Mouse (Mus musculus): ENCODE measurements at regions not wholly inside any gene's neighbourhood (a gene's known extent, or its start where the extent isn't known, plus 50 kb on each side); places are given as distances from the start of the nearest gene placed in this dataset.
A peak's percentile ranks its signal among the peaks of the same experiment; 100 is the strongest.

DNA sequence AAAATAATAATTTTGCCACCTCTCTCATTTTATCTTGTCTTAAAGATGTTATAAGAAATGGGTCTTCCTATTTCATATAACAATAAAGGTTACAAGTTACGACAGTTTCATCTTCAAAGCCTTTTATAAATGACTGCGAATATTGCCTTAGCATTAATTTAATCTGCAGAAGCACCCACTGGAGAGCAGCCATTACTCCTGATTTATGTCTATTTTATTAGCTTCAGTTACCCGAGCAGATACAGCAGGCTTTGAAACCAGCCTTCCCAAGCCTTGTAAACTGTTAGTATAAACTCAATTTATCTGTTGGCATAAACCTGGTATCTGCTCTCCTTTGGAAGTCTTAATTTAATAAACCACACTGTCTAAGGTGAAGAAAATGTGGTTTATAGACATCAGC lies 2851.6 kb upstream of the Gm6569 start:
- no peak for DNase-seq (ENCODE audit: low spot score)

DNA sequence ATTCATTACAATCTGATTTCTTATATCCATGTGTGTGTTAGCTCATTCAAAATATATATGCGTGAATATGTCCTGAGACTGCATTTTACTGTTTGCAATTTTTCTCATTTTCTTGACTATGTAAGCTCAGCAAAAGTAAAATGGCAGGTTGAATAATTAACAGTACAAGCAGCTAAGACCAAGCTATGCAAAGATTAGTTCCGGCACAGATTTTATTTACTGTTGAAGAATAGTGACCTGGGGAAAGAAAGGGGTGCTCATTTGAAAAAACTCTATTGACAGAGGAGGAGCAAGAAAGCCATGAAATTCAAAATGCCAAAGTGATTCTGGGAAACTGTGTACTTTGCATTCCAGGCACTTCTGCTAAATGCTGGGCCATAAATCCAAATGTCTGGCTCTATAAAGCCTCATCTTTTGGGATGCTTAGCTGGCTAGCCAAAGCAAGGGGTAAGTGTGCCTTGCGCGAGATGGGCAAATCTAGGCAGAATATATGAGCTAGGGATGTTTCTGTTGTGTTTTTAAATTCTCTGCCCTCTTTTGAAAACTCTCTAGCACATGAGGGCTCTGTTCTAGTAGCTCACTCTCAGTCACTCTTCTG lies 2846.3 kb upstream of the Gm6569 start:
- no peak for DNase-seq (ENCODE audit: low spot score)

GRCm38 (mm10) chr15:70993397-70993796 lies 2841.0 kb upstream of the Gm6569 start:
- no peak for DNase-seq (ENCODE audit: low spot score)

DNA sequence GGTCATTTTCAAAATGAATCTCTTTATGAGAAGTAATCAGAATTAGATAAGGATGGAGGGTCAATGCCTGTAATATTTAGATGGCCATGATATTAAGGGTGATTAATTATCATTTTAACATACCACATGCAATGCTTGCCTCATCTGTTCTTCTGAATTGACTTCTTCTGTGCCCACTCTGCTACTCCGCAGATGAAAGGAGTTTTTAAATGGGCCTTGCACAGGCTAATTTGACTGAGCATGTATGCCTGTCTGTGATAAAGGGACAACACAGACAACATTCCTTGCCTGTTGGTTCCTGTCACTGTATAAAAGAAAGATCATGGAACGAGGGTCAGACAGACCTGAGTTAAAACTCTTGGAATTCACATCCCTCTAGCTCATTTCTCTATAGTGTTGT lies 2824.0 kb upstream of the Gm6569 start:
- DNase-seq (ENCODE audit: low spot score) = no peak

GRCm38 (mm10) chr15:71010773-71011172 lies 2823.6 kb upstream of the Gm6569 start:
- no peak for DNase-seq (ENCODE audit: low spot score)

DNA sequence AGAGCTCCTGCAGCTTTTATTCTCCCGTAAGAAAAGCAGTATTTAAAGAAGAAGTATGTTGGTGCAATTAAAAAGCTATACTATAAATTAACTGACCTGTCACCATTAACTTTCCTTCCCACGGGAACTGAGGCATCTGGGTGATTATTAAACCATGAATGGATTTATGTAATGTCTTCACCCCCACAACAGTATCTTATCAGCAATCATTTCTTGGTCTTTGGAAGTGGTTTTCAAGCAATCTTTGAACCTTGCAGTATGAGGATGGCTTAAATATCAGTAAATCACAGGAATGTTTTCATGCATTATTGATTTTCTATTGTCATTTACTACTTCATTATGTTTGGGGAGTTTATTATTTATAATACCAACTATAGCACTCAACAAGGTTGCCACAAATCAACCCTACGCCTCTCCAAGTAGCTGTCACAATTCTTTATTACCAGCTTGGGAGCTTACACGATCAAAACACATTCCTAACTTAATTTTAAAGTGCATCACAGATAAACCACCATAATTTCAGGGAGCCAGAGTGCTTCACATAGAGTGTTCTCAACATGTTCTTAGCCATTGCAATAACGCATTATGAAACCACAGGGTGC lies 2780.0 kb upstream of the Gm6569 start:
- no peak for DNase-seq (ENCODE audit: low spot score)

- no peak for DNase-seq (ENCODE audit: low spot score)
These were observed 2747.9 kb upstream of the Gm6569 start for GRCm38 (mm10) chr15:71086367-71086997.

DNA sequence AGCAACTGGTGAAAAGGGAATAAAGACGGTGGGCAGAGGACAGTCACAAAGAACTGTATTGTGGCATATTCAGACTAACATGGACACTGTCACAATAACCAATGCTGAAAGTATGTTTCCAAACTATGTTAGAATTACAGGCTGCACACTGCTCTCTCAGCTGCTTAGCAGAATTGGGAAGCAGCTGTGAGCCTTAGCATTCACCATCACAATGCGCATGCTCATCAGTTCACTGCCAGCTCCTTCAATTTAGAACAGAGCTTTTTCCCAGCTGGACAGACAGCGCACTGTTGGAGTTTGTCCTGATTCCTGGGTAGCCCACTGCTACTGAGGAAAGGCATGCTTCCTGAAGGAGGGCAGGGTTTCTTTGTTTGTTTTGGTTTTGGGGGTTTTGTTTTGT lies 2735.2 kb upstream of the Gm6569 start:
- no peak for DNase-seq (ENCODE audit: low spot score)

GRCm38 (mm10) chr15:71129802-71130201 lies 2704.6 kb upstream of the Gm6569 start:
- DNase-seq (ENCODE audit: low spot score) = no peak

DNA sequence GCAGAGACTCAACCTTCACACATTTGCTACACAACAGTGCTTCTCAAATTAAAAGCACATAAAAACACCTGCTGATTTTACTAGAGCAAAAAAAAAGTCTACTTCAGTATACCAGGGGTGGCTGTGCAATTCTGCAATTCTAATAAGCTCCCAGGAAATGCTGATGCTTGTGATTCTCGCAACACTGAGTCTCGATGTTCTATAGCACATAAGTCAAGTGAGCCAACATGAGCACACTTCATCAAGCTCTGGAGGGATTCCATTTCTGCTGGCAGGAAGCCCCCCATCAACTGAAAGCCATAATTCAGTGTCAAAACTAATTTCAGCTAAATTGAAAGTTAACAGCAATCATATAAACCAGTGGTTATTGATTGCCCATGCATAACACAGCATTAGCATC lies 2676.7 kb upstream of the Gm6569 start:
- DNase-seq (ENCODE audit: low spot score) = no peak

DNA sequence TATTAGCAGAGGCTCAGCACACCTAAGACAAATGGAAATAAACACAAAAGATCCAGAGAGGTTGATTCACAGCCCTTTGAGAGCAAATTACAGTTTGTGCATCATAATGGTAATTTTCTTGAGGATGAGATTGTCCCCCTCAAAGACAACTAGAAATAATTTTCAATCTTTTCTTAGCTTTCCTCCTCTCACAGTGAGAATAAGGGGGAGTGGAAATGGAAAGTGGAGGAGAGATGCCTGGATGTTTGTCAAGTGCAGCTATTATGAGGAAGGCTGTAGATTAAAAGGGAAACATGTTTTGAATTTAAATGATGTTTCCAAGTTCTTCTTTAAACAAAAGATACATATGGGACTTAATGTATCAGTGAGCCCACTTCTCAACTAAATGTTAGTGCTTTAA lies 2672.3 kb upstream of the Gm6569 start:
- no peak for DNase-seq (ENCODE audit: low spot score)

DNA sequence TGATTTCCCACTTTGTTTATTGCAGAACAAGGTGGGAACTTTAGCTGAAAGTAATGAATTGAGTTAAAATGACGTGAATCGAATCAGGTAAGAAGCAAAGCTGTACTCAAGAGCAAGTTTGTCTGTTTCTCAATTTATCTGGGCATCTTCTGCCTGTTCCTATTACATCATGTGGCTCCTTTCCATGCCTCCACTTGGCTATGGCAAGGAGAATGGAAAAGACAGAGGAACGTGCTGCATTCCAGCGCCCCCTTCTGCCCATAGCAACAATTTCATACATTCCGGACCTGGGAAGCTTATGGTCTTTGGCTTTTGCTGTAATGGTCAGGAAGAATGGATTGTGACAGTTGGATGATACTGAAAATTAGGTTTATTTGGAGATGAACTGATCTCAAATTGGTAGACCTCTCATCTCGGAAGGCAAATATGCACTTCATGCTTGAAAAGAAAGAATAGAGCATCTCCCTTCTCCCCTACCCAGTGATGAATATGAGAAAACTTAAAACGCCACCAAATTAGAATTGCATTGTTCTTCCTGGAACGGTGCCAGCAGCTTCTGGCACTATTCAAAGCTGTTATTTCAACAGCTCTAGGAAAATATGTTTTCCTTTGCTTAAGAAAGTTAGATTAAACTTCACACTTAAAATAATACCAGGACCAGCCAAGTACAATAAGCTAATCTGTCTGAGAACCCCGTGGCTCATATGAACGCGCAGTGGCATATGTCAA lies 2639.2 kb upstream of the Gm6569 start:
- DNase-seq (ENCODE audit: low spot score) = peak; percentile 1

- peak; percentile 66 for DNase-seq (ENCODE audit: low spot score)
These were observed 2593.6 kb upstream of the Gm6569 start for GRCm38 (mm10) chr15:71240647-71241351.

DNA sequence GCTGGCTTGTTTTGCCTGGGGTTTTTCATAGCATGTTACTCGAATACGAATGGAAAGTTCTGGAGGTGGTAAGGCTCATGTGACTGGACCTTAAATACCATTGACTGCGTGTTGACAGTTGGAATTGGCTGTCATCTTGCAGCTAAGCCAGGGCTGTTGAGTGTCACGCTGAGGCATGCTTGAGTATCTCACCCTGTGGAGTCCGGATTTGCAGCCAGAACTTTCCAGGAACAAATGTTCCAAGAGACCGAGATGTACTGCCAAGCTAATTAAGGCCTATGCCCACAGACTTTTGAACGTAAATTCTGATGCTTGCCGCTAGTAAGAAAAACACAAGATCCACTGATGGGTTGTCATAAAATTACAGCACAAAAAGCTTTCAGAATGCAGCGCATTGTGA lies 2590.8 kb upstream of the Gm6569 start:
- DNase-seq (ENCODE audit: low spot score) = no peak

DNA sequence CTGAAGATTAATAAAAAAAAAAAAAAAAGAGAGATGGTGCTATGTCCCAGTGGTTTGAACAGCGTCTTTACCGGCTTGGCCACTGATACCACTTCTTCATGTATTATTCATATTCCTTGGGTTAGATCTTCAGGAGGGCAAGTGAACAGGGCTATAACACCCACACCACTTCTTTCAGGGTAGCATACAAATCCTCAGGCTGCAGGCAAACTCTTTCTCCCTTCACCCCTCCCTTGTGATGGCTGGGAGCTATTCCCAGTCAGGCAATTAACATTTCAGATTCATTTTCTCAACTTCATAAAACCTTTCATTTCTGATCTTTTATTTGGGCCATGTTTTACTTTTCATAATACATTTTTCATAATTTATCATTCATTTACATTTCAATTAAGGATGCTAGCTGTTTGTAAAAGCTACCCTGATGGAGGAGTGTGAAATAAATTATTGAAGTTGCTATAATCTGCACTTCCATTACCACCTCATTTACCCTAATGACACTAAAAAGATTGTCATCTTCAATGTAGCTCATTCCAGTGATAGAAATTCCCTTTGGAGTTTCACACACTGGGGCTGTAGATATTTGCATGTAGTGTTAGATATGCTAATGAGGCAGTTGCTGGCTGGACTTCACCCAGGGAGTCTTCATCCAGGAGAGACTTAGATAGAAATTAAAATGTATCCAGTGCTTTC lies 2558.3 kb upstream of the Gm6569 start:
- no peak for DNase-seq (ENCODE audit: low spot score)

DNA sequence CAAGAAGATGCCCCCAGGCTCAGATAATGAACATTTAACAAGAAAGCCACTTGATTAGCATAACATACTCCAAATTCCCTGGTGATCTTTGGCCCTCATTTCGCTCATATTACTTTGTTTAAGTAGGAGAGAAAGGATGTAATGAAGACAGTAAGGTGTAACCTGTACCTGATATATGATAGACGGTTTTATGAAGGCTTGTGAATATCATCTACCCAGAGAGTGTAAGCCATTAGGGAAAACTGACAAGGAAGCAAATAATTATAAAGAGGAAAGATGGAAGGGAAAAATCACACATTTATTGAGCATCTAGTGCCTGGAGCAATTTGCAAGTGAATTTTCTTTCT lies 2557.8 kb upstream of the Gm6569 start:
- no peak for DNase-seq (ENCODE audit: low spot score)

DNA sequence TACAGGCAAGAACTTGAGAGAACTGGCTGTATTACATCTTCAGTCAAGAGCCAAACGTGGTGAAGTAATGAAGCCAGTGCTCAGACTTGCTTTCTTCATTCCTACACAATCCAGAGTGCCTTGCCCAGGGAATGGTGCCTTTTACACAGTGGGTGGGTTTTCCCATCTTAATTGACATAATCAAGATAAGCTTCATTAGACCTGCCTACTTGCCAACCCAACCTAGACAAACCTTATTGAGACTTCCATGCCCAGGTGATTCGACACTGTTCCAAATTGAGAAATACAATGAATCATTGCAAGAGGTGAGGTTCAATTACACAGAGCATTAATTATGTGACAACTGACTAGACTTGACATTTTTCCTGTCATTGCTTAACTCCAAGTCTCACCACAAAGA lies 2557.0 kb upstream of the Gm6569 start:
- DNase-seq (ENCODE audit: low spot score) = no peak

DNA sequence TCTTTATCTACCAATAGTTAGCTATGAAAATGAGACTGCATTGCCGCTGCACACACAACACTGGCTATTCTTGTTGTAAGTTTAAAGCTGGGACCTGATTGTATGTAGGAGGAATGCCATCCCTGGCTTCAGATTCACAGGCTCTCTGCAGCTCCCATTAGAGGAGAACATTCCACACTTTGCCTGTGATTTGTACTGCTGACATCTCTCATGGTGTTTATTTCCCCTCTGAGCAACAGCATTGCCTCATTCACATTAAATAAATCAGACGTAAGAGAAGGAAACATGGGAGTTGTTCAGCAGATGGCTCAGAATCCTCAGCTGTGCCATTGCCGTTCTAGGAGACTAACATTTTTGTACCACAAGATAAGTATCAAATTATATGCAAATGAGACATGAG lies 2550.6 kb upstream of the Gm6569 start:
- DNase-seq (ENCODE audit: low spot score) = no peak

GRCm38 (mm10) chr15:71302541-71302940 lies 2531.8 kb upstream of the Gm6569 start:
- no peak for DNase-seq (ENCODE audit: low spot score)

DNA sequence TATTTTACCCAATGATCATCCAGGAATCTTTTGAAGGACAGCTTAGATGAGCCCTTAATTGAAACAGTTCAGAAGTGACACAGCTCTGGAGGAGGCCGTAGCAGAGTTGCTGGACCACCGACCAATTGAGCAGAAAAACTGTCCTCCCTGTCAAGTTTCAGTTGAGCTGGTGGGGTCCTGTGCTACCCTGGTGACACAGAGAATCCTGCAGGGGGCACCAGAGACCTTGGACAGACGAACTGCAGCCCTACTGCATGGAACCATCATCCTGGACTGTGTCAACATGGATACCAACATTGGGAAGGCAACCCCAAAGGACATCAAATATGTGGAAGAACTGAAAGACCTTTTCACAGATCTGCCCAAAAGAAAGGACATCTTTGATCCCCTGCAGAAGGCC lies 2524.1 kb upstream of the Gm6569 start:
- no peak for DNase-seq (ENCODE audit: low spot score)

GRCm38 (mm10) chr15:71326596-71326995 lies 2507.8 kb upstream of the Gm6569 start:
- DNase-seq (ENCODE audit: low spot score) = no peak

GRCm38 (mm10) chr15:71358189-71358790 lies 2476.1 kb upstream of the Gm6569 start:
- DNase-seq (ENCODE audit: low spot score) = no peak
